Mouse (Mus musculus) lung, postnatal 25 days (tissue): Measurements from ENCODE around the gene Dazap1.

Experiments used
- DNase-seq: peaks from one replicate; pipeline ENCODE4 v3.0.0; 2022; ENCODE audit warnings: low spot score

Dazap1 gene

GRCm38 (mm10) chr10:80323261-80324119 is 62.2 kb downstream of the Dazap1 start:
- peak; percentile 73 for DNase-seq

GRCm38 (mm10) chr10:80324120-80325037 is 63.1 kb downstream of the Dazap1 start:
- DNase-seq: no peak

- no peak for DNase-seq
Observed at GRCm38 (mm10) chr10:80325045-80325444, 63.8 kb downstream of the Dazap1 start.

- peak; percentile 97 for DNase-seq
Observed at GRCm38 (mm10) chr10:80329273-80330081, 68.2 kb downstream of the Dazap1 start, which contains the start of the genes Pcsk4 and Reep6. Gene Pcsk4 (minus strand): TSS chr10:80329498. Gene Reep6 (plus strand): TSS chr10:80329953.

GRCm38 (mm10) chr10:80330084-80330483 is 68.8 kb downstream of the Dazap1 start:
- no peak for DNase-seq

GRCm38 (mm10) chr10:80330888-80331287 is 69.6 kb downstream of the Dazap1 start:
- no peak for DNase-seq

GRCm38 (mm10) chr10:80331636-80332524 is 70.6 kb downstream of the Dazap1 start:
- DNase-seq: no peak

GRCm38 (mm10) chr10:80332525-80332989 is 71.3 kb downstream of the Dazap1 start:
- DNase-seq: no peak

GRCm38 (mm10) chr10:80336263-80336662 is 75.0 kb downstream of the Dazap1 start:
- no peak for DNase-seq
